Mouse (Mus musculus): ENCODE results near the gene E330021D16Rik. TPM values are rescaled to one million over a fixed set of nuclear protein-coding genes. Genes with fewer than 3 reads are reported as not detected.

E330021D16Rik gene
- polyA plus RNA-seq, 1 experiment from 2014 or later: not detected

- 87% methylated on average over 6 of the region's 6 CpGs for WGBS
- no peaks in the 10 kb centered on the region for H3K36me3 ChIP-seq (ENCODE audit: control insufficient read depth, insufficient read depth, low read length)
- H3K4me2 ChIP-seq (ENCODE audit: low read length): no peak overlapping the region
- no peak for ATAC-seq
- no peak overlapping the region for H3K27ac ChIP-seq (ENCODE audit: low read depth, low read length)
- H3K9ac ChIP-seq (ENCODE audit: low read depth, low read length): no peak overlapping the region
- H3K4me1 ChIP-seq (ENCODE audit: control insufficient read depth, insufficient read depth, low read depth, low read length): no peaks in the 10 kb centered on the region
- no peak overlapping the region for H3K4me3 ChIP-seq (ENCODE audit: low read length)
- H3K27me3 ChIP-seq (replicated peaks; ENCODE audit: control insufficient read depth, insufficient read depth, low read length): no peaks in the 10 kb centered on the region
- no peaks in the 10 kb centered on the region for H3K9me3 ChIP-seq (ENCODE audit: control insufficient read depth, low read length)
Observed at GRCm38 (mm10) chr6:136427240-136427639, 11.9 kb upstream of the E330021D16Rik start.

DNA sequence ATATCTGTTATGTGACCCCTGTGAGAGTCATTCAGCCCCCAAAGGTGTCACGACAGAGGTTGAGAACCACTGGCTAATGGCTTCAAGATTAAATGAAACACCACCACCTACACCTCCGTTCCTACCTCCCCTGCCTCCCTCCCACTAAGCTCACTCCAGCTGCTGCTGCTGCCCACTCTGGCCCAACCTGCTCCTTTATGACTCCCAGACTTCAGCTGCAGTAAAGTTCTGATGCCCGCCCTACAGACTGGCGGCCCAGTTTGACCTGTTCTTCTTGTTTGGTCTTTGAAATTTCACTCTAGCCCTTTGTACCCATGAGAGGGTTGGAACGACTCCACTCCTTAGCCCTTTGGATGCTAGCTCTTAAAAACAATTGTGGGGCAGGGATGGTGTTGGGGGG, 10.6 kb upstream of the E330021D16Rik start:
- no peak for ATAC-seq
- H3K9me3 ChIP-seq (ENCODE audit: control insufficient read depth, low read length): no peaks in the 10 kb centered on the region
- H3K27ac ChIP-seq (ENCODE audit: low read depth, low read length): no peak overlapping the region
- H3K9ac ChIP-seq (ENCODE audit: low read depth, low read length): no peak overlapping the region
- no peaks in the 10 kb centered on the region for H3K4me1 ChIP-seq (ENCODE audit: control insufficient read depth, insufficient read depth, low read depth, low read length)
- 87% methylated on average over 5 of the region's 5 CpGs for WGBS
- H3K4me3 ChIP-seq (ENCODE audit: low read length): no peak overlapping the region
- no peaks in the 10 kb centered on the region for H3K27me3 ChIP-seq (replicated peaks; ENCODE audit: control insufficient read depth, insufficient read depth, low read length)
- no peak overlapping the region for H3K4me2 ChIP-seq (ENCODE audit: low read length)
- no peaks in the 10 kb centered on the region for H3K36me3 ChIP-seq (ENCODE audit: control insufficient read depth, insufficient read depth, low read length)

DNA sequence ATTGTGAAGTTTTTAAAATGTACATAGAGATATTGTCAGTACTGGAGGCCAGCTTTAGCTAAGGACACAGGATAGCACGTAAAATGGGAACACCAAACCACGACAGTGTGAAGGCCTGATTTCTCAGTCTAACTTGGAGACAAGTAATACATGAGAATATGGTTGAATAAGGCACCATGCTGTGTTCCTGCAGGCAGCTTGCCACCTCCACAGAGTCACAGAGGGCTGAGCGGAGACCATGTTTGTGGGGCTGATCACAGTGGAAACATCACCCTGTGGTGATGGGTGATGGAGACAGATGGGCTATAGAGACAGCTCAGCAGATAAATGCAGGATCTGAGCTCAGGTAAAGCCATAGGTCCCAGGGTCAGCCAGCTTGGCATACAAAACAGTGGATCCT, 8.8 kb upstream of the E330021D16Rik start:
- H3K4me1 ChIP-seq (ENCODE audit: control insufficient read depth, insufficient read depth, low read depth, low read length): no peaks in the 10 kb centered on the region
- 75% methylated on average over 3 of the region's 3 CpGs for WGBS
- H3K9me3 ChIP-seq (ENCODE audit: control insufficient read depth, low read length): no peaks in the 10 kb centered on the region
- H3K27me3 ChIP-seq (replicated peaks; ENCODE audit: control insufficient read depth, insufficient read depth, low read length): no peaks in the 10 kb centered on the region
- no peak overlapping the region for H3K4me2 ChIP-seq (ENCODE audit: low read length)
- no peak for ATAC-seq
- H3K4me3 ChIP-seq (ENCODE audit: low read length): no peak overlapping the region
- no peak overlapping the region for H3K27ac ChIP-seq (ENCODE audit: low read depth, low read length)
- no peaks in the 10 kb centered on the region for H3K36me3 ChIP-seq (ENCODE audit: control insufficient read depth, insufficient read depth, low read length)
- H3K9ac ChIP-seq (ENCODE audit: low read depth, low read length): no peak overlapping the region

DNA sequence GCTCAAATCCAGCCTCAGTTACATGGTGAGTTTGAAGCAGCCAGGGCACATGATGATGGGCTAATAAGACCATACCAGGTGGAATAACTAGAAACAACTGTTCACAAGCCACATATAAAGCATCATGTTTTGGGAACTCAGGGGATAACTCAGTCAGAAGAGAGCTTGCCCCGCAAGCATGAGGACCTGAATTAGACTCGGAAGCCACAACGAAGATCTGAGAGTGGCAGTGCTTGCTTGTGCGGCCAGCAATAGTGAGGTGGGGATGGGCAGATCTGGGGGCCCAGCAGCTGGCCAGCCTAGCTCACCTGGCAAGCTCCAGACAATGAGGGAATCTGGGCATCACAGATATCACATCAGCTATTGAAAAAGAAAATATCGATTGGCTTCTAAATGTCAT, 7.8 kb upstream of the E330021D16Rik start:
- no peaks in the 10 kb centered on the region for H3K9me3 ChIP-seq (ENCODE audit: control insufficient read depth, low read length)
- no peaks in the 10 kb centered on the region for H3K27me3 ChIP-seq (replicated peaks; ENCODE audit: control insufficient read depth, insufficient read depth, low read length)
- no peak overlapping the region for H3K9ac ChIP-seq (ENCODE audit: low read depth, low read length)
- WGBS: 94% methylated on average over 5 of the region's 5 CpGs
- ATAC-seq: no peak
- no peaks in the 10 kb centered on the region for H3K36me3 ChIP-seq (ENCODE audit: control insufficient read depth, insufficient read depth, low read length)
- H3K4me2 ChIP-seq (ENCODE audit: low read length): no peak overlapping the region
- no peaks in the 10 kb centered on the region for H3K4me1 ChIP-seq (ENCODE audit: control insufficient read depth, insufficient read depth, low read depth, low read length)
- H3K27ac ChIP-seq (ENCODE audit: low read depth, low read length): no peak overlapping the region
- no peak overlapping the region for H3K4me3 ChIP-seq (ENCODE audit: low read length)

DNA sequence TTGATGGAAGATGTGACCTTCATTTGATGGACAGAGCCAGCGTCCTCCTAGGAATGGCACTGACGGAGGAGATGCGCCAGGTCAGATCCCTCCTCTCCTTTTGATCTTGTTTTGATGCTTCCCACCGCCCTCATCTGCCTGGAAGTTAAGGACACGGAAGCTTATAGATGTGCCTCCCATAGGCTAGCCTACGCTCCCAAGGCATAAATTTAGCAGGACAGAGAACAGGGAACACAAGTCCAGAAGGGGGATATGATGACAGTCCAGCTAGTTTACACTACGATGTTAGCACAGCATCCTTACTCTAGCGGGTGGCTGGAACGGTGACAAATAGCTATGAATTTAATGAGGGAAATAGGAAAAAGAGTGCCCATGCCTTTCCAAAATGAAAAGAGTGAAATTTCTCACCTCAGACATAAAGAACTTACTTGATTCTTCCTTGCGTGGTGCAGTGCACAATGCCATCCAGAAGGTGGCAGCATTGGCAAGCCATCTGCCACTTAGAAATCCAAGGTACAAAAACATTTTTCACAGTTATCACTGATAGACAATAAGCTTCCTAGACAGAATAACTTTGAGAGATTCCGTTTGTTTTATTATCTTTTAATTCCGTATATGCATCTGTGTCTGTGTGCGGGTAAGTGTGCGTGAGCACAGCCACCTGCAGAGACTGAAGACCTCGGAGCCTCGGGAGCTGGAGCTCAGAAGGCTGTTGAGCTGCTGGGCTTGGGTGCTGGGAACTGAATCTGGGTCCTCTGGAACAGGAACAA, 6.9 kb upstream of the E330021D16Rik start:
- Histone ChIP-seq H3K4me2 (ENCODE audit: low read length) (no peak overlapping the region), H3K4me3 (ENCODE audit: low read length) (no peak overlapping the region), H3K27ac (ENCODE audit: low read depth, low read length) (no peak overlapping the region), H3K9ac (ENCODE audit: low read depth, low read length) (no peak overlapping the region), H3K4me1 (ENCODE audit: control insufficient read depth, insufficient read depth, low read depth, low read length) (no peaks in the 10 kb centered on the region), H3K36me3 (ENCODE audit: control insufficient read depth, insufficient read depth, low read length) (no peaks in the 10 kb centered on the region), H3K9me3 (ENCODE audit: control insufficient read depth, low read length) (no peaks in the 10 kb centered on the region), H3K27me3 (replicated peaks; ENCODE audit: control insufficient read depth, insufficient read depth, low read length) (no peaks in the 10 kb centered on the region)
- peak; percentile 58; the same call in 1 of the 2 replicates for ATAC-seq
- WGBS: 60% methylated on average over 16 of the region's 16 CpGs

DNA sequence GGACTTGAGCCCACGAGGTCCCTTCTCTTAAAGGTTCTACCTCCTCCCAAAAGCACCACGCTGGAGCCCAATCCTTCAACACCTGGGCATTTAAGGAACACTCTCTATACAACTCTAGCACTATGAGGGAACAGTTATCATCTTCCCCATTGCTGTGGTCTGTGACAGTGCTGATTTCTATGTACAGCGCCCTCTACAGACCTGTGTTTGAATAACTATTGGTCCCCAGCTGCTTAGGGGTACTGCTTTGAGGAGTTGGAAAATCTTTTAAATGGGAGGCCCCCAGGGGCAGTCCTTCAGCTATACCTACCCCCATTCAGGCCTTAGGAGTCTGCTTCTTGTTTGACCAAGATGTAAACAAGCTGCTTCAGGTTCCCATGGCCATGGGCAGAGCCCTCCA, 5.7 kb upstream of the E330021D16Rik start:
- no peak overlapping the region for H3K9ac ChIP-seq (ENCODE audit: low read depth, low read length)
- H3K27me3 ChIP-seq (replicated peaks; ENCODE audit: control insufficient read depth, insufficient read depth, low read length): no peaks in the 10 kb centered on the region
- H3K4me3 ChIP-seq (ENCODE audit: low read length): no peak overlapping the region
- no peak overlapping the region for H3K27ac ChIP-seq (ENCODE audit: low read depth, low read length)
- WGBS: 66% methylated on average over 3 of the region's 3 CpGs
- H3K4me2 ChIP-seq (ENCODE audit: low read length): no peak overlapping the region
- no peaks in the 10 kb centered on the region for H3K36me3 ChIP-seq (ENCODE audit: control insufficient read depth, insufficient read depth, low read length)
- no peaks in the 10 kb centered on the region for H3K4me1 ChIP-seq (ENCODE audit: control insufficient read depth, insufficient read depth, low read depth, low read length)
- no peaks in the 10 kb centered on the region for H3K9me3 ChIP-seq (ENCODE audit: control insufficient read depth, low read length)
- no peak for ATAC-seq

DNA sequence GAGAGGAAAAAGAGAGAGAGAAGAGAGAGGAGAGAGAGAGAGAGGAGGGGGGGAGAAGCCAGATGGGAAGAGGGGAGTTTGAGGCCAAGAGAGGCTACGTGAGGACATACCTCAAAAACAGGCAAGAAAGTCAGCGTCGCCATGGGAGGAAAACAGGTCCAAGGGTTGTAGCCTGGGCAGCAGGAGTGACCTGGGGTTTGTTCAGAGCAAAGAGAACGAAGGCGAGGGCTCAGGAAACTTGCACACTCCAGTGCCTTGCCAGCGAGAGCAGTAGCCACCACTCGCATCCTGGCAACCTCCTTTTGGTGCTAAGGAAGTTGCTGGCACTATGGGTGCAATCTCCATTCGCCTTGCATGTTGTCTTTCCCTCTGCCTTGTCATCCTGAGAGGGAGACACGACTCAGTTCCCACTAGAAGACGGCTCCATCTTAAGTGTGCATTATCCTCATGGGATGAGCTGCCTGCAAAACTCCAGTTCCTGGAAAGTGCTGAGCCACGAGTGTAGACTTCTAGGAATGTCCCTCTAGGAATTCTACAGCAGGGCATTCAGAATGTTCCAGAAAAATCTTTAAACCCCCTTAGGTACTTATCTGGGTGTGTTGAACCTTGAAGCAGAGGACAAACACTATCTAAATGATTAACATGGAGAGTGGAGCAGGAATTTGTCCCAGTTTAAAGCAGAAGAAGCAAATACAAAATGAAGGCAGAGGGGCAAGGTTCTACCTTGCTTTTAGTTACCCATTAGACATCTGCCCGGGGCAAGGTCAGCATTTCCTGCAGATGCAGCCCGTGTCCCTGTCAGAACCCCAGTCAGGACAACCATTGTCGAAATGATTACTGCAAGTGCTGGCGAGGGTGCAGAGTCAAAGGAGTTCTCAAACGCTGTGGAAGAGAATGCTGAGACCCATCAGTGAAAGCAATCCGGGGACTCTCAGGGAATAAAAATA, 3.8 kb upstream of the E330021D16Rik start:
- Histone ChIP-seq H3K4me2 (ENCODE audit: low read length) (no peak overlapping the region), H3K9ac (ENCODE audit: low read depth, low read length) (no peak overlapping the region), H3K27ac (ENCODE audit: low read depth, low read length) (no peak overlapping the region), H3K4me3 (ENCODE audit: low read length) (no peak overlapping the region), H3K36me3 (ENCODE audit: control insufficient read depth, insufficient read depth, low read length) (no peaks in the 10 kb centered on the region), H3K27me3 (replicated peaks; ENCODE audit: control insufficient read depth, insufficient read depth, low read length) (no peaks in the 10 kb centered on the region), H3K4me1 (ENCODE audit: control insufficient read depth, insufficient read depth, low read depth, low read length) (no peaks in the 10 kb centered on the region), H3K9me3 (ENCODE audit: control insufficient read depth, low read length) (no peaks in the 10 kb centered on the region)
- ATAC-seq: no peak
- WGBS: 80% methylated on average over 17 of the region's 17 CpGs

- 73% methylated on average over 8 of the region's 8 CpGs for WGBS
- Histone ChIP-seq H3K9me3 (ENCODE audit: control insufficient read depth, low read length) (no peaks in the 10 kb centered on the region), H3K27ac (ENCODE audit: low read depth, low read length) (no peak overlapping the region), H3K4me2 (ENCODE audit: low read length) (no peak overlapping the region), H3K4me3 (ENCODE audit: low read length) (no peak overlapping the region), H3K9ac (ENCODE audit: low read depth, low read length) (no peak overlapping the region), H3K27me3 (replicated peaks; ENCODE audit: control insufficient read depth, insufficient read depth, low read length) (no peaks in the 10 kb centered on the region), H3K4me1 (ENCODE audit: control insufficient read depth, insufficient read depth, low read depth, low read length) (no peaks in the 10 kb centered on the region), H3K36me3 (ENCODE audit: control insufficient read depth, insufficient read depth, low read length) (no peaks in the 10 kb centered on the region)
- ATAC-seq: no peak
Observed at GRCm38 (mm10) chr6:136418333-136418848, 3.0 kb upstream of the E330021D16Rik start.

DNA sequence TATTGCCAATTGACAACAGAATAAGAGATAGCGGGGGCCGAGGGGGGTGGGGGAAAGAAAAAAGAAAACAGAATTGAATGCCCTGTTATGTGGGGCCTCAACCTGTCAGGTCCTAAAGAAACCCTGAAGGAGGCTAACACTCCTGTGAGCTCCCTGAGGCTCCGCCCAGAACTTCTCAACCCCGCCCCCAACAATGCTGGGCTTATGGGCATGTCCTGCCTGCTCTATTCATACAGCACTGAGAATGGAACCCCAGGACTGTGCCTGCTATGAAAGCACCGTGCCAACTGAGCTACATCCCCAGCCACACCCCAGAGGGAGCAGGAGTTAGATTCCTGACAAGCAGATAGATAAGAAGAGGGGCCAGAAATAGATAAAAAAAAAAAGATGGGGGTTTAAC, 2.5 kb upstream of the E330021D16Rik start:
- WGBS: 70% methylated on average over 5 of the region's 5 CpGs
- no peak for ATAC-seq

More for the DNA sequence above, 2.5 kb upstream of the E330021D16Rik start:
- Histone ChIP-seq H3K4me3 (ENCODE audit: low read length) (no peak overlapping the region), H3K27ac (ENCODE audit: low read depth, low read length) (no peak overlapping the region), H3K27me3 (replicated peaks; ENCODE audit: control insufficient read depth, insufficient read depth, low read length) (no peaks in the 10 kb centered on the region), H3K4me2 (ENCODE audit: low read length) (no peak overlapping the region), H3K4me1 (ENCODE audit: control insufficient read depth, insufficient read depth, low read depth, low read length) (no peaks in the 10 kb centered on the region), H3K9me3 (ENCODE audit: control insufficient read depth, low read length) (no peaks in the 10 kb centered on the region), H3K36me3 (ENCODE audit: control insufficient read depth, insufficient read depth, low read length) (no peaks in the 10 kb centered on the region), H3K9ac (ENCODE audit: low read depth, low read length) (no peak overlapping the region)
